Mouse (Mus musculus): ENCODE measurements at regions not wholly inside any gene's neighbourhood (a gene's known extent, or its start where the extent isn't known, plus 50 kb on each side); places are given as distances from the start of the nearest gene placed in this dataset.

- Histone ChIP-seq H3K4me1 (replicated peaks) (no peaks in the 10 kb centered on the region), H3K27me3 (no peaks in the 10 kb centered on the region), H3K9ac (no peak overlapping the region), H3K9me3 (replicated peaks) (no peaks in the 10 kb centered on the region), H3K27ac (no peak overlapping the region), H3K36me3 (no peaks in the 10 kb centered on the region), H3K4me2 (no peak overlapping the region), H3K4me3 (replicated peaks) (no peak overlapping the region)
- ATAC-seq (ENCODE audit: low read depth): no peak
- DNase-seq: no peak
- 54% methylated on average over 2 of the region's 2 CpGs for WGBS (ENCODE audit: insufficient replicate concordance)
Observed at GRCm38 (mm10) chr2:75482484-75482883, 176.6 kb upstream of the Hnrnpa3 start.

- 61% methylated on average over 10 of the region's 10 CpGs for WGBS (ENCODE audit: insufficient replicate concordance)
- no peak for ATAC-seq (ENCODE audit: low read depth)
Observed at GRCm38 (mm10) chr2:75484951-75485350, 174.1 kb upstream of the Hnrnpa3 start.

GRCm38 (mm10) chr2:75491150-75491549 lies 167.9 kb upstream of the Hnrnpa3 start:
- Histone ChIP-seq H3K4me1 (replicated peaks) (no peaks in the 10 kb centered on the region), H3K9ac (no peak overlapping the region), H3K36me3 (no peaks in the 10 kb centered on the region), H3K27me3 (no peaks in the 10 kb centered on the region), H3K27ac (no peak overlapping the region), H3K9me3 (replicated peaks) (no peaks in the 10 kb centered on the region), H3K4me3 (replicated peaks) (no peak overlapping the region), H3K4me2 (no peak overlapping the region)
- no peak for DNase-seq
- ATAC-seq (ENCODE audit: low read depth): no peak
- 68% methylated on average over 1 of the region's 1 CpGs for WGBS (ENCODE audit: insufficient replicate concordance)

More at GRCm38 (mm10) chr2:75484951-75485350, 174.1 kb upstream of the Hnrnpa3 start:
- Histone ChIP-seq H3K27me3 (no peaks in the 10 kb centered on the region), H3K4me1 (replicated peaks) (no peaks in the 10 kb centered on the region), H3K9me3 (replicated peaks) (no peaks in the 10 kb centered on the region), H3K27ac (no peak overlapping the region), H3K4me3 (replicated peaks) (no peak overlapping the region), H3K9ac (no peak overlapping the region), H3K4me2 (no peak overlapping the region), H3K36me3 (no peaks in the 10 kb centered on the region)
- DNase-seq: no peak

GRCm38 (mm10) chr2:75491789-75492500 lies 167.1 kb upstream of the Hnrnpa3 start:
- no peaks in the 10 kb centered on the region for H3K9me3 ChIP-seq (replicated peaks)
- DNase-seq (no peak), ATAC-seq (ENCODE audit: low read depth) (no peak)
- no peak overlapping the region for H3K9ac ChIP-seq
- no peaks in the 10 kb centered on the region for H3K4me1 ChIP-seq (replicated peaks)
- H3K27ac ChIP-seq: no peak overlapping the region
- 55% methylated on average over 3 of the region's 3 CpGs for WGBS (ENCODE audit: insufficient replicate concordance)
- H3K4me3 ChIP-seq (replicated peaks): no peak overlapping the region
- H3K27me3 ChIP-seq: no peaks in the 10 kb centered on the region
- H3K36me3 ChIP-seq: no peaks in the 10 kb centered on the region
- H3K4me2 ChIP-seq: no peak overlapping the region

GRCm38 (mm10) chr2:75492501-75492898 lies 166.6 kb upstream of the Hnrnpa3 start:
- no peak for ATAC-seq (ENCODE audit: low read depth)
- no peaks in the 10 kb centered on the region for H3K4me1 ChIP-seq (replicated peaks)
- no peak for DNase-seq
- H3K4me3 ChIP-seq (replicated peaks): no peak overlapping the region
- H3K4me2 ChIP-seq: no peak overlapping the region
- H3K27ac ChIP-seq: no peak overlapping the region
- no peaks in the 10 kb centered on the region for H3K27me3 ChIP-seq
- H3K36me3 ChIP-seq: no peaks in the 10 kb centered on the region
- WGBS (ENCODE audit: insufficient replicate concordance): 59% methylated on average over 4 of the region's 4 CpGs
- H3K9ac ChIP-seq: no peak overlapping the region
- no peaks in the 10 kb centered on the region for H3K9me3 ChIP-seq (replicated peaks)

DNA sequence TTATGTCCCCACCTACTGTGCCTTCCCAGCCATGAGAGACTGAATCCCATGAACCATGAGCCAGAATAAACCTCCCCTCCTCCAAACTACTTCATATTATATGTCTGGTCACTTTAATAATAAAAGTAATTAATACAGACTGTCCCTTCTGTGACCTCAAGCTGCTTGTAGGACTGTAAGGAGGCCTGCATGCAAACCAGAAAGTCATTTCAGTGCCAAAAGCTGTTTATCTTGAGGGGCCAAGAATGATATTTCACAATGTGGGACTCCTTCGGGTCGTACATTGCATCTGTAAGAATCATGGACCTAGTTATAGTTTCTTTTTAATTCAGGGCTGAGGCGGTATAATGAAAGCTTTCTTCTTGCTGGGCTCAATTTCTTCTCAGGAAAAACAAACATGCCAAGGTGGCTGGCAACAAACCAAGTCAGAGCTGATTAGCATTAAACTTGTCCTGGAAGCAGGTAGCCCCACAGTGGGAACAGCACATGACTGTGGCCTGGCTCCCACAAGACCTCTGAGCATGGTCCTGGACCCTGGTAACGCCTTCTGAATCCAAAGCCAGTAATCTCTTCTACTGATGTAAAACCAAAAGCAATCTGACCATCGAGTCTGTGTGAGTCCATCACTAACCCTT lies 162.3 kb upstream of the Hnrnpa3 start:
- H3K9me3 ChIP-seq (replicated peaks): no peaks in the 10 kb centered on the region
- DNase-seq: no peak
- no peaks in the 10 kb centered on the region for H3K27me3 ChIP-seq
- H3K27ac ChIP-seq: no peak overlapping the region
- H3K4me2 ChIP-seq: no peak overlapping the region
- no peak overlapping the region for H3K9ac ChIP-seq
- no peaks in the 10 kb centered on the region for H3K4me1 ChIP-seq (replicated peaks)
- no peak overlapping the region for H3K4me3 ChIP-seq (replicated peaks)
- no peaks in the 10 kb centered on the region for H3K36me3 ChIP-seq
- 61% methylated on average over 5 of the region's 5 CpGs for WGBS (ENCODE audit: insufficient replicate concordance)
- no peak for ATAC-seq (ENCODE audit: low read depth)

DNA sequence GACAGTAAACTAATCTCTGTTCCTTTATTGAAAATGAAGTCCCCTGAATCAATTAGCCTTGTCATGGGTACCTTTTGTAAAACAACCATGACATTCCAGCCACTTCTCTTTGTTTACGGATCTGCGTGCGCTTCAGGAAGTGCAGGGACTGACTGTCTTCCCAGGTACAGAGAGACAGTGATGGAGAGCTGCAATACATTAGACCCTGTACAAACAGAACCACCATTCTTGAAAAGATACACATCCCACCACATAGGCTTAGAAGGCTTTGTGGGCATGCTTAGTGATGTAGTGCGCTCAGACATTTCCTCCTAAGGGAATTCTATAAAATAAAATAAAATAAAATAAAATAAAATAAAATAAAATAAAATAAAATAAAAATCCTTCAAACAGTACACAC lies 148.8 kb upstream of the Hnrnpa3 start:
- WGBS (ENCODE audit: insufficient replicate concordance): 71% methylated on average over 4 of the region's 4 CpGs
- no peak overlapping the region for H3K9ac ChIP-seq
- DNase-seq (no peak), ATAC-seq (ENCODE audit: low read depth) (no peak)
- no peaks in the 10 kb centered on the region for H3K4me1 ChIP-seq (replicated peaks)
- no peaks in the 10 kb centered on the region for H3K36me3 ChIP-seq
- no peak overlapping the region for H3K4me3 ChIP-seq (replicated peaks)
- no peak overlapping the region for H3K27ac ChIP-seq
- no peaks in the 10 kb centered on the region for H3K27me3 ChIP-seq
- H3K4me2 ChIP-seq: no peak overlapping the region
- H3K9me3 ChIP-seq (replicated peaks): no peaks in the 10 kb centered on the region

DNA sequence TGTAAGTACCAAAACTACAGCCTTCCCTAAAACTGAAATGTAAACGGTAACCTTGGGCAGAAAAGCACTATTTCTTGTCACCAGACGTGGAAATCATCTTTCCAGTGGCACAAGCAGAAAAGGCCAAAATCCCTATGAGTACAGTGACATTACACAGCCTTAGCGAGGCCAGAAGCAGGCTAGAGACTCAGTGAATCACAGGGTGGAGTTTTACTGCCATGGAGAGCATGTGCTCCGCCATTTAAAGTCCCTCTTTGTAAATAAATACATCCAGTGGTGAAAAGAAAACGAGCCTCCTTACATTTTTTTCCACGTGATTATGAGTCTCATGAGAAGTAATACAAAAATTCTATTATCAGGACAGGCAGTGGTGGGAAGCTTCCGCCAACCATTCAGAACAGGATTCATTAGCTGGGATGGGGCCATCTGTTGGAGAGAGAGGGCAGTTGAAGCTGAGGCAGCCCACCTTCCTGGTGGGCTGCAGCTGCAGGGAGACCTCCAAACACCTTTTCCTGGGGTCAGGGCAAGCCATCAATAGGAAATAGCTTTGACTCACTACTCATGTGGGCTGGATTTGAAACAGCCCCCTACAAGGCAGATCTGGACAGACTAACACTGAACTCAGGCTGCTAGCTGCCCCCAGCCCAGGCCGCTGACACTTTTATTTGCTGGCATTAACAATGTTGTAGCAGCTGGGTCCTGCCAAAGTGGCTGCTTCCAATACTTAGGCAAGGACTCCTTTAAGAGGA lies 146.5 kb upstream of the Hnrnpa3 start:
- Histone ChIP-seq H3K4me1 (replicated peaks) (no peaks in the 10 kb centered on the region), H3K9ac (no peak overlapping the region), H3K36me3 (no peaks in the 10 kb centered on the region), H3K27ac (no peak overlapping the region), H3K9me3 (replicated peaks) (no peaks in the 10 kb centered on the region), H3K27me3 (no peaks in the 10 kb centered on the region; the same call in 1 of the 2 replicates), H3K4me2 (no peak overlapping the region), H3K4me3 (replicated peaks) (no peak overlapping the region)
- ATAC-seq (ENCODE audit: low read depth) (no peak), DNase-seq (no peak)
- 52% methylated on average over 8 of the region's 8 CpGs for WGBS (ENCODE audit: insufficient replicate concordance)

DNA sequence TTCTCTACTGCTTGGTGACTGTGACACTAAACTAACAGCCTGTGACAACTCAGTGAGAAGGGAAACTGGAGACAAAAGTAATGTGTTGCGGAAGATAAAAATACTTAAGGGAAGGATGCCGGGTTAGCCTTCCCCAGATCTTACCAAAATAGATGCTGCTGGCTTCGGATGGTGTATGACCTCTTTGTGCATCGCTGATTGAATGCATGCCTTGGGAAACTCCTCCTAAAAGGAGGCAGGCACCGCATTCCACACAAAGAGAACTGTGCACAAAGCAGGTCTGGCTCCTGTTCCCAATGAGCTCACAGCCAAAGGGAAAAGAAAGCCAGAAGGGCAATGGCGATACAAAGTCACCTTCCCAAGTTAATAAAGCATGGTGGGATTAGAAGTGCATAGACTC lies 144.9 kb upstream of the Hnrnpa3 start:
- DNase-seq (no peak), ATAC-seq (ENCODE audit: low read depth) (no peak)
- Histone ChIP-seq H3K27me3 (no peaks in the 10 kb centered on the region; the same call in 1 of the 2 replicates), H3K4me3 (replicated peaks) (no peak overlapping the region), H3K9ac (no peak overlapping the region), H3K4me2 (no peak overlapping the region), H3K27ac (no peak overlapping the region), H3K9me3 (replicated peaks) (no peaks in the 10 kb centered on the region), H3K36me3 (no peaks in the 10 kb centered on the region), H3K4me1 (replicated peaks) (no peaks in the 10 kb centered on the region)
- WGBS (ENCODE audit: insufficient replicate concordance): 64% methylated on average over 6 of the region's 6 CpGs

DNA sequence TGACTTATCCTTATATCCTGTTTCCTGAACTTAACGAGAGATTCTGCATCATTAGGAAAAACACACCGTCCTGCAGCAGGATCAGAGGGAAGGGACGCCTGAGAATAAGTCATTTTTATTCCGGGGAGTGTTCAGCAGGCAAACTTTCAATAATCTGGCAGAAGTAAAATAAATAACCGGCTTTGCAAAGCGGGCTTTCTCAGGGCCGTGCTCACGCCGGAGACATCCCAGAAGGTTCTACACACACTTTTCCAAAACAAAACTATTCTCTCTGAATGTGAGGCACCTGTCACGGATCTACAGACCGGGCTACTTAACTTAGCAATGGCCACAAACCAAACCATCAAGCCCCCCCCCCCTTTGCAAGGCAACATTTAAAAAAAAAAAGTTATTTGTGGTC lies 142.8 kb upstream of the Hnrnpa3 start:
- no peaks in the 10 kb centered on the region for H3K36me3 ChIP-seq
- H3K9ac ChIP-seq: no peak overlapping the region
- DNase-seq (no peak), ATAC-seq (ENCODE audit: low read depth) (no peak)
- no peak overlapping the region for H3K4me3 ChIP-seq (replicated peaks)
- no peak overlapping the region for H3K27ac ChIP-seq
- no peak overlapping the region for H3K4me2 ChIP-seq
- no peaks in the 10 kb centered on the region for H3K4me1 ChIP-seq (replicated peaks)
- no peaks in the 10 kb centered on the region for H3K9me3 ChIP-seq (replicated peaks)
- 72% methylated on average over 11 of the region's 11 CpGs for WGBS (ENCODE audit: insufficient replicate concordance)
- H3K27me3 ChIP-seq: no peaks in the 10 kb centered on the region; the same call in 1 of the 2 replicates

DNA sequence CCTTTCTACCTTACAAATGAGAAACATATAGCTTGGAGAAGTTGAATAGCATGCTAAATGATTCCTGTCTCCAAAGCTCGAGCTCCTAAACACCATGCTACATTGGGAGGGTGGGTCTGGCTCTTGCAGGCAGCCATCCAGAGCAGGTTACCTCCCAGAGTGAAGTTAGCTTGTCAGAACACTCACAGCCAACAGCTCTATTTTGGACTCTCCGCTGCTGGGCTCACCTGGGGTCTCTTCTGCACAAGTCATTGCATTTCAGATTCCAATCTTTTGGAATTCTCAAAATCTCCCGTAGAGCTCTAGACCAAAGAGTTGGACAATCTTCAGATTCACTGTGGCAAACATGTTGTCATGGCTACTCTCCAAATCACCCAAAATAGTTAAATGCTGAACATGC lies 142.0 kb upstream of the Hnrnpa3 start:
- Histone ChIP-seq H3K27ac (no peak overlapping the region), H3K4me2 (no peak overlapping the region), H3K36me3 (no peaks in the 10 kb centered on the region), H3K4me1 (replicated peaks) (no peaks in the 10 kb centered on the region), H3K9me3 (replicated peaks) (no peaks in the 10 kb centered on the region), H3K9ac (no peak overlapping the region), H3K4me3 (replicated peaks) (no peak overlapping the region), H3K27me3 (no peaks in the 10 kb centered on the region; the same call in 1 of the 2 replicates)
- DNase-seq: no peak
- 63% methylated on average over 3 of the region's 3 CpGs for WGBS (ENCODE audit: insufficient replicate concordance)
- no peak for ATAC-seq (ENCODE audit: low read depth)

Measured in liver, embryonic 13.5 days (tissue).